Mouse (Mus musculus) neutrophil, adult 5-6 weeks (primary cell): ENCODE data around the gene Smpd1. TPM values are rescaled to one million over a fixed set of nuclear protein-coding genes. Genes with fewer than 3 reads are reported as not detected.
A peak's percentile ranks its signal among the peaks of the same experiment; 100 is the strongest.

Experiments used
- ATAC-seq: fragments of 151-379, 151-347 bp; 2 replicates; pipeline ENCODE4 v1.8.0; 2017; ENCODE audit warnings: mild to moderate bottlenecking, moderate TSS enrichment; ENCODE audit not compliant: insufficient number of reproducible peaks, poor library complexity, low FRiP score, severe bottlenecking; ENCODE audit errors: extremely low read depth
- total RNA-seq: library from RNA; stranded (forward); fragments of 200-1000 nt; gene quantifications from 2 replicates; pipeline ENCODE4 v1.2.3, GENCODE M21; 2017

Smpd1 gene
- total RNA-seq, 1 experiment from 2014 or later, result 26.4 TPM

GRCm38 (mm10) chr7:105557671-105558070 lies 3.5 kb downstream of the Smpd1 start:
- ATAC-seq, result no peak

- ATAC-seq, result no peak
These were observed 4.9 kb downstream of the Smpd1 start for GRCm38 (mm10) chr7:105559016-105559415.

- no peak for ATAC-seq
These were observed 8.2 kb downstream of the Smpd1 start for GRCm38 (mm10) chr7:105562317-105562716.

- no peak for ATAC-seq
These were observed 9.2 kb downstream of the Smpd1 start for GRCm38 (mm10) chr7:105563367-105563766.

- ATAC-seq, result no peak
These were observed 11.1 kb downstream of the Smpd1 start for GRCm38 (mm10) chr7:105565071-105565836.

GRCm38 (mm10) chr7:105568583-105568982 lies 14.4 kb downstream of the Smpd1 start:
- ATAC-seq, result no peak

GRCm38 (mm10) chr7:105568988-105569471 lies 14.9 kb downstream of the Smpd1 start:
- ATAC-seq, result no peak

GRCm38 (mm10) chr7:105569512-105570496 lies 15.6 kb downstream of the Smpd1 start:
- no peak for ATAC-seq

- ATAC-seq, result no peak
These were observed 16.6 kb downstream of the Smpd1 start for GRCm38 (mm10) chr7:105570756-105571155.

GRCm38 (mm10) chr7:105572949-105573348 lies 18.8 kb downstream of the Smpd1 start:
- ATAC-seq, result no peak

- ATAC-seq, result no peak
These were observed 20.4 kb downstream of the Smpd1 start for GRCm38 (mm10) chr7:105574537-105574936.

GRCm38 (mm10) chr7:105576166-105576748 lies 22.1 kb downstream of the Smpd1 start:
- no peak for ATAC-seq

GRCm38 (mm10) chr7:105577377-105577871 lies 23.3 kb downstream of the Smpd1 start:
- no peak for ATAC-seq

- ATAC-seq, result no peak
These were observed 24.3 kb downstream of the Smpd1 start for GRCm38 (mm10) chr7:105578481-105578880.

- ATAC-seq, result no peak
These were observed 26.5 kb downstream of the Smpd1 start for GRCm38 (mm10) chr7:105580627-105581089.

GRCm38 (mm10) chr7:105581094-105581703 lies 27.0 kb downstream of the Smpd1 start, which contains the start of gene Apbb1:
Gene Apbb1 (minus strand): TSS chr7:105581653.
- peak; percentile 56; the same call in 1 of the 2 replicates for ATAC-seq

GRCm38 (mm10) chr7:105581959-105582358 lies 27.8 kb downstream of the Smpd1 start:
- no peak for ATAC-seq

GRCm38 (mm10) chr7:105588325-105588912 lies 34.3 kb downstream of the Smpd1 start:
- ATAC-seq, result no peak
